Mouse (Mus musculus) liver, embryonic 14.5 days (tissue): Measurements from ENCODE around the gene Timeless. TPM values are rescaled to one million over a fixed set of nuclear protein-coding genes. Genes with fewer than 3 reads are reported as not detected.

Experiments
- ATAC-seq: fragments of 200-750 bp; cut with Nextera tagmentation; 2 replicates; pipeline ENCODE4 v1.8.0; 2017; ENCODE audit warnings: moderate number of reproducible peaks, mild to moderate bottlenecking, moderate library complexity; ENCODE audit not compliant: insufficient read depth
- DNase-seq, 3 experiments: peaks; one replicate each; pipeline ENCODE4 v3.0.0-alpha.2; 2012 to 2013; ENCODE audit warnings: low read depth in 3 of 3, low spot score in 3 of 3
- H3K27ac ChIP-seq: fragments of 300-500 bp; sonication (generic); 2 replicates; pipeline ENCODE4 v1.5.1; 2014; ENCODE audit warnings: moderate library complexity, mild to moderate bottlenecking, control low read depth, inconsistent platforms
- H3K27me3 ChIP-seq: fragments of 300-500 bp; sonication (generic); 2 replicates; pipeline ENCODE4 v1.6.1; 2014; ENCODE audit warnings: mild to moderate bottlenecking, low read length, moderate library complexity; ENCODE audit not compliant: control insufficient read depth, insufficient read depth
- H3K36me3 ChIP-seq: fragments of 300-500 bp; sonication (generic); replicated peaks from 2 replicates; pipeline ENCODE4 v1.6.1; 2014; ENCODE audit warnings: low read depth; ENCODE audit not compliant: control insufficient read depth, insufficient read depth
- H3K4me1 ChIP-seq, 2 experiments: fragments of 200-500 bp in 1 of 2; fragments of 300-500 bp in 1 of 2; sonication (generic) in 1 of 2; replicated peaks; 2 replicates each; pipeline ENCODE4 v1.6.1; 2012 to 2014; ENCODE audit warnings: antibody characterized with exemption in 1 of 2, inconsistent platforms in 1 of 2, low read length in 1 of 2; ENCODE audit not compliant: control insufficient read depth in 2 of 2, insufficient read depth in 2 of 2
- H3K4me2 ChIP-seq: fragments of 300-500 bp; sonication (generic); 2 replicates; pipeline ENCODE4 v1.6.1; 2014; ENCODE audit warnings: low read depth, mild to moderate bottlenecking, control low read depth, moderate library complexity
- H3K4me3 ChIP-seq, 2 experiments: fragments of 200-500 bp in 1 of 2; fragments of 300-500 bp in 1 of 2; sonication (generic) in 1 of 2; 2 replicates each; pipeline ENCODE4 v1.5.1; 2012 to 2014; ENCODE audit warnings: low read depth in 2 of 2, low read length in 2 of 2, mild to moderate bottlenecking in 2 of 2, control low read depth in 1 of 2, inconsistent platforms in 1 of 2, moderate library complexity in 1 of 2; ENCODE audit not compliant: insufficient read depth in 1 of 2
- H3K9ac ChIP-seq: fragments of 300-500 bp; sonication (generic); replicated peaks from 2 replicates; pipeline ENCODE4 v1.6.1; 2014; ENCODE audit warnings: mild to moderate bottlenecking, control low read depth, moderate library complexity
- H3K9me3 ChIP-seq: fragments of 300-500 bp; sonication (generic); 2 replicates; pipeline ENCODE4 v1.6.1; 2016; ENCODE audit warnings: low read length, mixed read lengths; ENCODE audit not compliant: control insufficient read depth
- CTCF ChIP-seq: IDR thresholded peaks from 2 replicates; pipeline ENCODE4 v1.5.1; 2016; ENCODE audit warnings: antibody characterized with exemption, low read depth, control low read depth
- EP300 ChIP-seq: IDR thresholded peaks from 2 replicates; pipeline ENCODE4 v1.6.1; 2016; ENCODE audit warnings: antibody characterized with exemption, low read depth
- WGBS: fragments of 180-500 bp; shearing (Covaris S2); extraction: QIAGEN DNeasy Blood & Tissue Kit; methylation state at CpG from one replicate; pipeline ENCODE4 v1.1.7; 2014; ENCODE audit not compliant: insufficient replicate concordance; 5-methylcytosine and 5-hydroxymethylcytosine counted together
- polyA plus RNA-seq, 2 experiments: library from polyadenylated mRNA; depleted of rRNA in 1 of 2; stranded (reverse) in 1 of 2; unstranded in 1 of 2; fragments of >200 nt; fragmentation: Nextera tagmentation in 1 of 2; extraction: Ambion mirVana in 1 of 2; gene quantifications; 2 replicates each; pipeline versions ENCODE4 v1.2.1 to v1.2.3; 2012 to 2014

The Timeless gene
- polyA plus RNA-seq, 2 experiments, result 12.9 to 23.4 TPM

GRCm38 (mm10) chr10:128194551-128195461 lies 37.1 kb upstream of the Timeless start:
- Histone ChIP-seq H3K9ac (peak overlapping the region; percentile 44), H3K4me2 (peak overlapping the region; percentile 97), H3K9me3 (no peaks in the 10 kb centered on the region), H3K4me1 (peaks cover 0 to 5% of the 10 kb centered on the region in 2 experiments; a peak in 2 of 4 replicates), H3K4me3 (peak overlapping the region; percentile 46 to 70), H3K27ac (no peak overlapping the region), H3K36me3 (no peaks in the 10 kb centered on the region), H3K27me3 (peaks cover 26% of the 10 kb centered on the region)
- 2% methylated on average over 75 of the region's 79 CpGs for WGBS
- TF ChIP-seq EP300 (no peak), CTCF (no peak)
- ATAC-seq (peak; percentile 88), DNase-seq (no peak)

GRCm38 (mm10) chr10:128201856-128202255 lies 30.0 kb upstream of the Timeless start:
- Histone ChIP-seq H3K27me3 (no peaks in the 10 kb centered on the region; the same call in none of the 2 replicates), H3K4me1 (no peaks in the 10 kb centered on the region; a peak in 1 of 4 replicates), H3K4me2 (no peak overlapping the region), H3K4me3 (no peak overlapping the region), H3K36me3 (no peaks in the 10 kb centered on the region), H3K9me3 (no peaks in the 10 kb centered on the region), H3K9ac (no peak overlapping the region), H3K27ac (no peak overlapping the region)
- no peak for TF ChIP-seq CTCF
- no peak for TF ChIP-seq EP300
- no peak for DNase-seq
- WGBS, result 60% methylated on average over 6 of the region's 6 CpGs
- ATAC-seq, result peak; percentile 59

GRCm38 (mm10) chr10:128204941-128205340 lies 26.9 kb upstream of the Timeless start:
- Histone ChIP-seq H3K9me3 (no peaks in the 10 kb centered on the region), H3K9ac (no peak overlapping the region), H3K4me3 (no peak overlapping the region), H3K36me3 (no peaks in the 10 kb centered on the region), H3K4me1 (no peaks in the 10 kb centered on the region; a peak in 1 of 4 replicates), H3K27ac (no peak overlapping the region), H3K27me3 (no peaks in the 10 kb centered on the region), H3K4me2 (no peak overlapping the region)
- 76% methylated on average over 15 of the region's 15 CpGs for WGBS
- ATAC-seq (0 out of 2 replicates have a peak, but pooled peaks have one; percentile 9), DNase-seq (no peak)
- TF ChIP-seq CTCF (no peak), EP300 (no peak)

- no peak overlapping the region for H3K27ac ChIP-seq
- no peak overlapping the region for H3K4me3 ChIP-seq
- no peak overlapping the region for H3K4me2 ChIP-seq
- no peaks in the 10 kb centered on the region for H3K36me3 ChIP-seq
- ATAC-seq (no peak), DNase-seq (no peak)
- no peaks in the 10 kb centered on the region for H3K27me3 ChIP-seq
- no peaks in the 10 kb centered on the region for H3K9me3 ChIP-seq
- H3K4me1 ChIP-seq, result peaks cover 11 to 13% of the 10 kb centered on the region in 2 experiments
- no peak overlapping the region for H3K9ac ChIP-seq
- 82% methylated on average over 10 of the region's 10 CpGs for WGBS
- TF ChIP-seq EP300 (no peak), CTCF (no peak)
Observed at GRCm38 (mm10) chr10:128208326-128208725, 23.5 kb upstream of the Timeless start.

GRCm38 (mm10) chr10:128209311-128210009 lies 22.4 kb upstream of the Timeless start:
- no peak overlapping the region for H3K4me2 ChIP-seq
- H3K9me3 ChIP-seq, result no peaks in the 10 kb centered on the region
- H3K4me1 ChIP-seq, result peaks cover 13% of the 10 kb centered on the region in 2 experiments
- no peak overlapping the region for H3K27ac ChIP-seq
- TF ChIP-seq CTCF (no peak), EP300 (no peak)
- ATAC-seq (no peak), DNase-seq (no peak)
- no peaks in the 10 kb centered on the region for H3K36me3 ChIP-seq
- H3K4me3 ChIP-seq, result no peak overlapping the region
- WGBS, result 84% methylated on average over 11 of the region's 11 CpGs
- no peaks in the 10 kb centered on the region for H3K27me3 ChIP-seq
- H3K9ac ChIP-seq, result no peak overlapping the region
